Comparison of ENCODE assay signal across 19 mouse cellular contexts in the genomic region with DNA sequence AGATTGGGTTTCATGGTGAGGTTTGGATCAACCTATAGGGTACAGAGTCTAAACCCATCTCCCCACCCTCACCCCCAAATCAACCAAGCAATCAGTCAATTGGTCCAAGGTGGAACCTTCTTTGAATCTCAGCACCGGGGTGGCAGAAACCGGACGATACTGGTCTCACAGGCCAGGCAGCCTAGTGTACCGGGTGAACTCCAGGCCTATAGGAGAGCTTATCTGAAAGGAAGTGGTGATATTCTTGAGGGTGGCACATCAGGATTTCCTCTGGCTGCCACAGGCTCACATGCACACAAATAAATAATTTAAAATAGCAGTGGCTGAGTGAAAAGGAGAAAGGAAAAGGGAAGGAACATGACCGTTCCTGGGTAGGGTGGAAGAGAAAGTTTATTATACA. TPM values are rescaled to one million over a fixed set of nuclear protein-coding genes. Genes with fewer than 3 reads are reported as not detected.
A peak's percentile ranks its signal among the peaks of the same experiment; 100 is the strongest.
DNase-seq lines count a peak whose midpoint lies in the region; ATAC-seq and TF ChIP-seq lines count a peak whose summit lies in the region.
"Had no signal": no experiment of that assay in that cellular context is flagged by ENCODE, and none has a peak within 500 bp of the region (broad histone marks: within the 10 kb centered on the region; RNA-seq: fewer than 3 reads in every experiment).

No protein-coding gene starts in this region.

- no peaks in the 10 kb centered on the region for H3K9me3 ChIP-seq in heart, embryonic 15.5 days (replicated peaks)
- H3K9me3 ChIP-seq in midbrain, embryonic 13.5 days: no peaks in the 10 kb centered on the region
- H3K9me3 ChIP-seq in midbrain, embryonic 11.5 days (ENCODE audit: control insufficient read depth, low read length): no peaks in the 10 kb centered on the region
- no peaks in the 10 kb centered on the region for H3K9me3 ChIP-seq in stomach, postnatal 0 days (ENCODE audit: control insufficient read depth, low read length)
- H3K9me3 ChIP-seq: embryonic facial prominence, embryonic 12.5 days; forebrain, embryonic 15.5 days; heart, embryonic 13.5 days; limb, embryonic 10.5 days had no signal

- no peak for TF ChIP-seq CTCF in stomach, postnatal 0 days (IDR thresholded peaks at IDR 0.05; ENCODE audit: low read depth)

- TF ChIP-seq EP300 in stomach, postnatal 0 days (optimal IDR thresholded peaks at IDR 0.05): no peak

- peaks cover 32% of the 10 kb centered on the region for H3K4me1 ChIP-seq in heart, embryonic 15.5 days (replicated peaks)
- peaks cover 10% of the 10 kb centered on the region for H3K4me1 ChIP-seq in midbrain, embryonic 13.5 days (replicated peaks)
- peaks cover 4% of the 10 kb centered on the region; the same call in 1 of the 2 replicates for H3K4me1 ChIP-seq in midbrain, embryonic 11.5 days (ENCODE audit: control insufficient read depth, insufficient read depth, low read length)
- H3K4me1 ChIP-seq in stomach, postnatal 0 days (replicated peaks; ENCODE audit: control insufficient read depth, insufficient read depth): peaks cover 4% of the 10 kb centered on the region

- H3K27me3 ChIP-seq in heart, embryonic 15.5 days: no peaks in the 10 kb centered on the region
- H3K27me3 ChIP-seq in midbrain, embryonic 13.5 days: no peaks in the 10 kb centered on the region
- no peaks in the 10 kb centered on the region for H3K27me3 ChIP-seq in midbrain, embryonic 11.5 days (ENCODE audit: control insufficient read depth, insufficient read depth, low read length)
- no peaks in the 10 kb centered on the region for H3K27me3 ChIP-seq in stomach, postnatal 0 days (ENCODE audit: control insufficient read depth, insufficient read depth, low read length)
- H3K27me3 ChIP-seq: embryonic facial prominence, embryonic 12.5 days; forebrain, embryonic 15.5 days; heart, embryonic 13.5 days had no signal

- 33% methylated on average over 5 of the region's 5 CpGs for WGBS in heart, embryonic 15.5 days
- WGBS in midbrain, embryonic 13.5 days: 78% methylated on average over 5 of the region's 5 CpGs
- WGBS in midbrain, embryonic 11.5 days: 68% methylated on average over 5 of the region's 5 CpGs
- WGBS in stomach, postnatal 0 days: 60% methylated on average over 5 of the region's 5 CpGs

- intact Hi-C loops in heart, postnatal 25 days (cut with DNase I): no loop called here

- no peak overlapping the region for H3K4me3 ChIP-seq in heart, embryonic 15.5 days
- H3K4me3 ChIP-seq in midbrain, embryonic 13.5 days (replicated peaks): no peak overlapping the region
- H3K4me3 ChIP-seq in midbrain, embryonic 11.5 days (ENCODE audit: low read depth, low read length): no peak overlapping the region
- H3K4me3 ChIP-seq in stomach, postnatal 0 days (ENCODE audit: low read depth, low read length): no peak overlapping the region
- H3K4me3 ChIP-seq: embryonic facial prominence, embryonic 12.5 days; erythroblast, embryonic 14.5 days; forebrain, embryonic 15.5 days; heart, embryonic 13.5 days; limb, embryonic 10.5 days had no signal

- DNase-seq in heart, postnatal 25 days (ENCODE audit: low spot score): no peak
- no peak for DNase-seq in midbrain, embryonic 11.5 days (ENCODE audit: low spot score, missing footprints)
- no peak for DNase-seq in stomach, postnatal 0 days (ENCODE audit: low spot score)
- DNase-seq in kidney, adult 8-10 months: no peak
- DNase-seq: adrenal gland, adult 2 months; cerebellum, adult 9-10 months; gastrocnemius, postnatal 25 days; right cerebral cortex, postnatal 25 days; thymus, adult 2 months had no signal

- no peak for ATAC-seq in heart, embryonic 15.5 days (replicated peaks; ENCODE audit: insufficient number of reproducible peaks, insufficient read depth, low FRiP score, low read depth)
- no peak for ATAC-seq in midbrain, embryonic 13.5 days
- ATAC-seq in midbrain, embryonic 11.5 days (ENCODE audit: low FRiP score): no peak
- peak; percentile 82 for ATAC-seq in common myeloid progenitor, adult 5-6 weeks (replicated peaks; ENCODE audit: low read depth, poor library complexity, severe bottlenecking)
- 0 out of 2 replicates have a peak, but pooled peaks have one; percentile 56 for ATAC-seq in stomach, postnatal 0 days (ENCODE audit: low FRiP score, low TSS enrichment)
- no peak for ATAC-seq in activated CD4-positive, CD25-positive, alpha-beta regulatory T cell, adult 4 months
- ATAC-seq: forebrain, embryonic 15.5 days had no signal

- H3K9ac ChIP-seq in heart, embryonic 15.5 days: no peak overlapping the region
- H3K9ac ChIP-seq in midbrain, embryonic 13.5 days (replicated peaks): peak overlapping the region; percentile 36; the same call in 1 of the 2 replicates
- H3K9ac ChIP-seq in midbrain, embryonic 11.5 days (ENCODE audit: low read length): no peak overlapping the region
- H3K9ac ChIP-seq in stomach, postnatal 0 days (ENCODE audit: low read length): no peak overlapping the region
- H3K9ac ChIP-seq: embryonic facial prominence, embryonic 12.5 days; forebrain, embryonic 15.5 days; hindbrain, embryonic 14.5 days had no signal

- no peak overlapping the region for H3K4me2 ChIP-seq in heart, embryonic 15.5 days
- no peak overlapping the region for H3K4me2 ChIP-seq in midbrain, embryonic 13.5 days (replicated peaks)
- H3K4me2 ChIP-seq in midbrain, embryonic 11.5 days: no peak overlapping the region
- H3K4me2 ChIP-seq in stomach, postnatal 0 days (replicated peaks; ENCODE audit: low read depth): no peak overlapping the region
- H3K4me2 ChIP-seq: embryonic facial prominence, embryonic 12.5 days; forebrain, embryonic 15.5 days; heart, embryonic 13.5 days; hindbrain, embryonic 14.5 days had no signal

- H3K36me3 ChIP-seq in heart, embryonic 15.5 days: no peaks in the 10 kb centered on the region
- no peaks in the 10 kb centered on the region for H3K36me3 ChIP-seq in midbrain, embryonic 13.5 days
- no peaks in the 10 kb centered on the region for H3K36me3 ChIP-seq in midbrain, embryonic 11.5 days (ENCODE audit: control insufficient read depth, insufficient read depth, low read length)
- no peaks in the 10 kb centered on the region for H3K36me3 ChIP-seq in stomach, postnatal 0 days (ENCODE audit: control insufficient read depth, insufficient read depth, low read length)
- H3K36me3 ChIP-seq: embryonic facial prominence, embryonic 12.5 days; forebrain, embryonic 15.5 days; heart, embryonic 13.5 days; limb, embryonic 10.5 days had no signal

- H3K27ac ChIP-seq in heart, embryonic 15.5 days: peak overlapping the region; percentile 1; the same call in 1 of the 2 replicates
- no peak overlapping the region for H3K27ac ChIP-seq in midbrain, embryonic 13.5 days
- H3K27ac ChIP-seq in midbrain, embryonic 11.5 days (ENCODE audit: low read depth, low read length): no peak overlapping the region
- no peak overlapping the region for H3K27ac ChIP-seq in stomach, postnatal 0 days (replicated peaks)
- H3K27ac ChIP-seq: embryonic facial prominence, embryonic 12.5 days; forebrain, embryonic 15.5 days; heart, embryonic 13.5 days; hindbrain, embryonic 14.5 days; limb, embryonic 10.5 days had no signal

RNA-seq across cellular contexts. Expression of gene Pak1ip1, which starts 56.9 kb away (rescaled TPM):
- polyA plus RNA-seq in heart, embryonic 15.5 days (2015; fragmentation: Nextera tagmentation; extraction: Ambion mirVana): 47.5 and 49.6 TPM in 2 replicates
- total RNA-seq in heart, postnatal 25 days (2021): 10 to 100 TPM; 24.3 to 24.8 TPM
- 71.6 and 73.0 TPM in 2 replicates for polyA plus RNA-seq in midbrain, embryonic 13.5 days (2015; fragmentation: Nextera tagmentation; extraction: Ambion mirVana)
- polyA plus RNA-seq in midbrain, embryonic 11.5 days (2014; fragmentation: Nextera tagmentation; extraction: Ambion mirVana): 99.7 and 104 TPM in 2 replicates
- 124 and 126 TPM in 2 replicates for total RNA-seq in common myeloid progenitor, adult 5-6 weeks (2017)
- 60.2 and 63.8 TPM in 2 replicates for polyA plus RNA-seq in stomach, postnatal 0 days (2015; fragmentation: Nextera tagmentation; extraction: Ambion mirVana)
- polyA plus RNA-seq in activated CD4-positive, CD25-positive, alpha-beta regulatory T cell, adult 4 months (2017; shearing (Covaris generic)): 10 to 100 TPM; 70.4 to 94.2 TPM

Comparison
In these comparisons a context has a peak if more than half of its experiments do, and no peak if none do; other contexts are left out.
1. ATAC-seq: peak in common myeloid progenitor, adult 5-6 weeks (single experiment) and stomach, postnatal 0 days (single experiment); none in heart, embryonic 15.5 days (single experiment), midbrain, embryonic 13.5 days (single experiment), midbrain, embryonic 11.5 days (single experiment) and activated CD4-positive, CD25-positive, alpha-beta regulatory T cell, adult 4 months (single experiment).